Mouse (Mus musculus) adrenal gland, postnatal 36 days (tissue): ENCODE measurements around the gene Olfr8. TPM values are rescaled to one million over a fixed set of nuclear protein-coding genes. Genes with fewer than 3 reads are reported as not detected.
"Not testable (repeated sequence)": the region's sequence is repeated elsewhere in the genome, so short reads cannot be mapped to it uniquely, and the experiment has no call there.

Experiments used
- DNase-seq, 2 experiments: peaks; one replicate each; pipeline ENCODE4 v3.0.0; 2021; ENCODE audit warnings: mixed read lengths in 1 of 2
- long read RNA-seq, 2 experiments: library from polyadenylated mRNA; stranded (forward); transcript quantifications; one replicate each; pipeline ENCODE4 v2.0.0; 2021; ENCODE audit warnings: borderline sequencing depth in 2 of 2
- total RNA-seq, 2 experiments: library from RNA; stranded (reverse); gene quantifications; 2 replicates each; pipeline ENCODE4 v1.2.3; 2021

Gene Olfr8
- not detected for total RNA-seq
- long read RNA-seq, experiment 1 = 0 reads
- long read RNA-seq, experiment 2 = 0 reads

DNA sequence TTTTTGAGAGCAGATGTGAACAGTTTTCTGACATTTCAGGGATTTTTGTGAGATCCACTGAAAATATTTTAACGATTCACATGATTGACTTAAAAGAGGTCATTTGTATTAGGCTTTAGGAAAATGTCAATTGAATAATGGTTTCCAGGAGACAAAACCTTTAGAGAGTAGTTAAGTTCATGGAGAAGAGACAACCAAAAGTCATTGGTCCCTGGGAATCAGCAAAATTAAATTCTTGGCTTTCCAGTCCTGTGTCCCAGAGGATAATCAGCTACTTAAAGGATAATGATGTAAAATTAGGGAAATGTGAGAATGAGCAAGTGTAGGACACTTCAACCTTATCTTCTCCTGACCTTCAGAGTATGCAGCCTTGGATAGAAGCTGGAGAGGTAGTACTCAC is at the start of gene Olfr8:
Gene Olfr8, plus strand, starts transcription at position 301 of the 400 bp plus-strand sequence.
- DNase-seq = not testable (repeated sequence)

- DNase-seq = not testable (repeated sequence)
Measured at GRCm38 (mm10) chr10:78912871-78913270, 37.6 kb upstream of the Olfr8 start, which contains the start of gene Olfr1354. Gene Olfr1354 (plus strand): TSS chr10:78913171.

DNA sequence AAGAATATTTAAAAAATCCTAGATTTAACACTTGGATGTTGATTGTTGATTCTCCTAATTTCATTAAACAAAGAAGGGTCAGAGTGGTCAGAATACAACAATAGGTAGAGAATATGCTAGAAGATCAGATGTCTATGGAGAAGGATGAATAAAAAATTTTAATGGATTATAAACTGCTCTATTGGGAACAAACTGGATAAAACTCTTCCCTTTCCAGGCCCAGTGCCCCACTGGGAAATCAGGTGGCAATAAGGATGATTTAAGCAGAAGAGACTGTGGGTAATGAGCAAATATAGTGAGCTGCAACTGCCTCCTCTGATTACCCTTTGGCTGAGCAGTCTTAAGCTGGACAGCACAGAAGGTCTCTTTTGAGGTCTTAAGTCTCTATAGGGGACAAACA is 12.6 kb downstream of the Olfr8 start, which contains the start of gene Olfr1353:
Gene Olfr1353, plus strand, starts transcription at position 301 of the 400 bp plus-strand sequence.
- not testable (repeated sequence) for DNase-seq

DNA sequence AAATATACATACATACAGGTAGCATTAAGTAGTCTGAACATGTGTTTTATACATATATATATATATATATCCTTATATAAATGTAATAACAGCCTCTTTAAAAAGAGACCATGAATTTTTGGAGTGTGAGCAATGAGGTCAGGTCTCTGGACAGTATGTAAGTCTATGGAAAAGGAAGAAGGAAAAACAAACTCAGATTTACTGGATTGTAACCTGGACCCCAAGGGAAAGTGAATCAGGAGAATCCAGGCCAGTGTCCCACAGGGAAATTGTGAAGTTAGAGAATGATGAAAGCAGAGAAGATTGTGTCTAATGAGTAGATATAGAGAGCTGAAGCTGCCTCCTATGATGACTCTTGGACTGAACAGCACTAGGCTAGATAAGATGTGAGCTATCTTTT is 30.3 kb downstream of the Olfr8 start, which contains the start of gene Olfr1352:
Gene Olfr1352, plus strand, starts transcription at position 301 of the 400 bp plus-strand sequence.
- no peak for DNase-seq

Other genes starting within 250 kb of the Olfr8 start
- not detected for gene Casp14, start 232.3 kb upstream of the Olfr8 start, total RNA-seq
- gene Ccdc105, start 197.6 kb upstream of the Olfr8 start, total RNA-seq = not detected
- gene Slc1a6, start 170.1 kb upstream of the Olfr8 start, total RNA-seq = not detected
- not detected for gene Olfr1356, start 98.5 kb upstream of the Olfr8 start, total RNA-seq
- not detected for gene Olfr1355, start 75.1 kb upstream of the Olfr8 start, total RNA-seq
- gene Olfr1354, start 37.5 kb upstream of the Olfr8 start, total RNA-seq = not detected
- gene Olfr1353, start 12.7 kb downstream of the Olfr8 start, total RNA-seq = not detected
- gene Olfr1352, start 30.4 kb downstream of the Olfr8 start, total RNA-seq = not detected
- not detected for gene Olfr1351, start 61.8 kb downstream of the Olfr8 start, total RNA-seq
- gene Olfr57, start 78.1 kb downstream of the Olfr8 start, total RNA-seq = not detected
- 10 to 100 TPM; 12.0 to 13.2 TPM for gene 2610008E11Rik, start 147.0 kb downstream of the Olfr8 start, total RNA-seq
- not detected for gene Vmn2r80, start 198.1 kb downstream of the Olfr8 start, total RNA-seq